Mouse (Mus musculus) C2C12 (cell line): Measurements from ENCODE around the gene Cyp4v3.

Experiments
- CTCF ChIP-seq: IDR thresholded peaks from one replicate; pipeline ENCODE4 v1.5.1; 2011; ENCODE audit not compliant: control insufficient read depth, insufficient read depth, insufficient read length
- MAX ChIP-seq: IDR thresholded peaks from one replicate; pipeline ENCODE4 v1.6.1; 2011; ENCODE audit warnings: mild to moderate bottlenecking, control low read depth
- USF1 ChIP-seq: IDR thresholded peaks from one replicate; pipeline ENCODE4 v1.6.1; 2011; ENCODE audit warnings: low read depth, mild to moderate bottlenecking, control low read depth, moderate library complexity

DNA sequence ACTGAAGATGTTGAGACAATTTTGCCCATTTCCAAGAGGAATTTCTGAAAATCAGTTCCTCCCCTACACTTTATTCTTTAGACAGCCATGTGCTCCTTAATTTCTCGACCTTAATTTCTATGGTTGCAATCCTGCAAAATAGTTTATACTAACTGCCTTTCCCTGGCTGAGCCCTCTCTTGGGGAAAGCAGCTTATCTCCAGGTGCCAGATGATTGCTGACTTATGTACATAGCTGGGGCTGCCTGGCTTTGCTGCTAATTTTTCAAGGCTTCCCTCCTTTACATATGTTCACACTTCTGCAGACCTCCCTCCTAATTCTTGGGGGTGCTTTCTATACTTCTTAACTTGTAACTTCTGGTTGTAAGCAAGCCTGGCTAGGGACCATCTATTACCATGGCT, 12.1 kb downstream of the Cyp4v3 start:
- TF ChIP-seq CTCF (no peak), MAX (no peak), USF1 (no peak)
